Mouse (Mus musculus) lung, postnatal 0 days (tissue): ENCODE measurements at regions not wholly inside any gene's neighbourhood (a gene's known extent, or its start where the extent isn't known, plus 50 kb on each side); places are given as distances from the start of the nearest gene placed in this dataset.

Experiments
- ATAC-seq: fragments of 200-750 bp; cut with Nextera tagmentation; 2 replicates; pipeline ENCODE4 v1.8.0; 2017; ENCODE audit warnings: moderate library complexity
- DNase-seq: peaks from one replicate; pipeline ENCODE4 v3.0.0-alpha.2; 2016; ENCODE audit warnings: low spot score
- H3K27ac ChIP-seq: fragments of 300-500 bp; sonication (generic); 2 replicates; pipeline ENCODE4 v1.5.1; 2014; ENCODE audit warnings: antibody characterized with exemption, mild to moderate bottlenecking, low read length, mixed read lengths
- H3K27me3 ChIP-seq: fragments of 300-500 bp; sonication (generic); replicated peaks from 2 replicates; pipeline ENCODE4 v1.6.1; 2014; ENCODE audit warnings: low read length, mixed read lengths; ENCODE audit not compliant: insufficient read depth
- H3K36me3 ChIP-seq: fragments of 300-500 bp; sonication (generic); 2 replicates; pipeline ENCODE4 v1.6.1; 2014; ENCODE audit warnings: low read length, mixed read lengths; ENCODE audit not compliant: insufficient read depth
- H3K4me1 ChIP-seq: fragments of 300-500 bp; sonication (generic); 2 replicates; pipeline ENCODE4 v1.6.1; 2014; ENCODE audit warnings: antibody characterized with exemption, low read depth, low read length, mixed read lengths; ENCODE audit not compliant: insufficient read depth
- H3K4me2 ChIP-seq: fragments of 300-500 bp; sonication (generic); replicated peaks from 2 replicates; pipeline ENCODE4 v1.6.1; 2014; ENCODE audit warnings: low read depth, mild to moderate bottlenecking, low read length, moderate library complexity, mixed read lengths
- H3K4me3 ChIP-seq: fragments of 300-500 bp; sonication (generic); 2 replicates; pipeline ENCODE4 v1.5.1; 2014; ENCODE audit warnings: low read depth, low read length
- H3K9ac ChIP-seq: fragments of 300-500 bp; sonication (generic); replicated peaks from 2 replicates; pipeline ENCODE4 v1.6.1; 2014; ENCODE audit warnings: low read depth, mild to moderate bottlenecking
- H3K9me3 ChIP-seq: fragments of 300-500 bp; sonication (generic); 2 replicates; pipeline ENCODE4 v1.6.1; 2016; ENCODE audit warnings: low read length, mixed read lengths
- CTCF ChIP-seq: IDR thresholded peaks from 2 replicates; pipeline ENCODE4 v1.5.1; 2016; ENCODE audit warnings: antibody characterized with exemption, mild to moderate bottlenecking
- EP300 ChIP-seq: IDR thresholded peaks from 2 replicates; pipeline ENCODE4 v1.6.1; 2016; ENCODE audit warnings: antibody characterized with exemption, mild to moderate bottlenecking, control low read depth
- WGBS: fragments of 180-500 bp; shearing (Covaris S2); extraction: QIAGEN DNeasy Blood & Tissue Kit; methylation state at CpG from one replicate; pipeline ENCODE4 v1.1.7; 2014; 5-methylcytosine and 5-hydroxymethylcytosine counted together

DNA sequence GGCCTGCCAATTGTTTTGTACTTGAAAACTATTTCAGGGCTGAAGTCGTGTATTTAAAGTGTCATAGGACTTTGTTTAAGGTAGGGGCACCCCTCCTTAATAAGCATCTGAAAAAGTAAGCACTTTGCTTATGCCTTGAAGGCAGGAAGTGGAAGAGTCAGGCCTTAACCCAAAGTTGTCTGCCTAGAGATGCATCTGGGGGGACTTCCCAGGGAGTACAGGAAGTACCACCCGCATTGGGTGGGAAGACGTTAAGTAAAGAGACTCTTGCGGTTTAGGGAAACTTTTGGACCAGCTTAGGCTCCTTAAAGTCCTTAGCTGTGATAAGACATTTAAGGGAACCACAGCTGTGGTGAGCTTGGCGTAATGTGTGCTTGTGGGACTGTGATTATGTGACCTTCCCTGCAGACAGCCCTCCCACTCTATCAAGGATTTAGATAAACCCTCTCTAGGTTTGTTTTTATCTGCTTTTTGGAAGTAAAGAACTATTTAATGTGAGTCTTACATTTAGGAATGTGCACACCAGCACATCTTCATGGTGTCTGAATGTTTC is 150.9 kb upstream of the Trib2 start:
- TF ChIP-seq EP300 (no peak), CTCF (no peak)
- H3K4me3 ChIP-seq: no peak overlapping the region
- H3K27me3 ChIP-seq: no peaks in the 10 kb centered on the region
- no peak overlapping the region for H3K9ac ChIP-seq
- WGBS: 33% methylated on average over 5 of the region's 5 CpGs
- no peaks in the 10 kb centered on the region for H3K36me3 ChIP-seq
- no peak for ATAC-seq
- H3K9me3 ChIP-seq: no peaks in the 10 kb centered on the region
- no peak overlapping the region for H3K27ac ChIP-seq
- H3K4me1 ChIP-seq: no peaks in the 10 kb centered on the region
- no peak overlapping the region for H3K4me2 ChIP-seq
- DNase-seq: no peak

DNA sequence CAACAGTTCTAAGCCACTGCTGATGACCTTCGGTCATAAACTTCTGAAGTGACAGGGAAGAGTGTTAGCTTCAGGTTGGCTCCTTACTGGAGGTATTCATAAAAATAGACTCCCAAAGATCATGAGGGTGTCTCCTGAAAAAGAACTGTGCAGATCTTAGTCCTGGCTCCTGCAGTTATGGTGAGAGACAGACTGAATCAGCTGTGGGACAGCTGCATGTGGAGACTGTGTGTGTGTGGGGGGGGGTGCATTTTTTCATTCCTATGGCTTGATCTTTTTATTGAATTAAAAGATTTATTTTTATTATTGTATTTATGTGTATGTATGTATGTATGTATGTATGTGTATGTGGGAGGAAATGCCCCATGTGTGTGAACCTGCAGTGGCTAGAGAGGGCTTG is 149.9 kb upstream of the Trib2 start:
- 87% methylated on average over 1 of the region's 1 CpGs for WGBS
- Histone ChIP-seq H3K27me3 (no peaks in the 10 kb centered on the region), H3K4me3 (no peak overlapping the region), H3K9me3 (no peaks in the 10 kb centered on the region), H3K36me3 (no peaks in the 10 kb centered on the region), H3K4me1 (no peaks in the 10 kb centered on the region), H3K4me2 (no peak overlapping the region), H3K9ac (no peak overlapping the region), H3K27ac (no peak overlapping the region)
- ATAC-seq (no peak), DNase-seq (no peak)
- no peak for TF ChIP-seq CTCF
- TF ChIP-seq EP300: no peak

DNA sequence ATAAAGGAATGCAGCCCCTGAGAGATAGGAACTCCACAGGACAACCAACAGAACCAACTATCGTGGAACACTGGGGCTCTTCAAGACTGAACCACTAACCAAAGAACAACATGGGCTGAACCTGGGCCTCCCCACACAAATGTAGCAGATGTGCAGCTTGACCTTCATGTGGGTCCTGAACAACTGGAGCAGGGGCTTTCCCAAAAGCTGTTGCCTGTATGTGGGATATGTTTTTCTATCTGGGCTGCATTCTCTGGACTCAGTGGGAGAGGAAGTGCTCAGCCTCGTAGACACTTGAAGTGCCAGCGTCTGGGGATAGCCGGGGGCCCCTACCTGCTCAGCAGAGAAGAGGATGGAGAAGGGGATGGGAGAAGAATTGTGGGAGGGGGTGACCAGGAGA is 149.2 kb upstream of the Trib2 start:
- H3K9ac ChIP-seq: no peak overlapping the region
- ATAC-seq (no peak), DNase-seq (no peak)
- no peaks in the 10 kb centered on the region for H3K36me3 ChIP-seq
- H3K27ac ChIP-seq: no peak overlapping the region
- no peak overlapping the region for H3K4me3 ChIP-seq
- no peak overlapping the region for H3K4me2 ChIP-seq
- no peaks in the 10 kb centered on the region for H3K9me3 ChIP-seq
- no peaks in the 10 kb centered on the region for H3K4me1 ChIP-seq
- no peaks in the 10 kb centered on the region for H3K27me3 ChIP-seq
- TF ChIP-seq EP300: no peak
- no peak for TF ChIP-seq CTCF
- 67% methylated on average over 4 of the region's 4 CpGs for WGBS

- Histone ChIP-seq H3K27ac (no peak overlapping the region), H3K4me3 (no peak overlapping the region), H3K4me2 (no peak overlapping the region), H3K9me3 (no peaks in the 10 kb centered on the region), H3K4me1 (no peaks in the 10 kb centered on the region), H3K9ac (no peak overlapping the region), H3K36me3 (no peaks in the 10 kb centered on the region), H3K27me3 (no peaks in the 10 kb centered on the region)
- ATAC-seq (no peak), DNase-seq (no peak)
- WGBS: 76% methylated on average over 4 of the region's 4 CpGs
- TF ChIP-seq CTCF (no peak), EP300 (no peak)
Observed at GRCm38 (mm10) chr12:15964073-15964472, 147.4 kb upstream of the Trib2 start.

DNA sequence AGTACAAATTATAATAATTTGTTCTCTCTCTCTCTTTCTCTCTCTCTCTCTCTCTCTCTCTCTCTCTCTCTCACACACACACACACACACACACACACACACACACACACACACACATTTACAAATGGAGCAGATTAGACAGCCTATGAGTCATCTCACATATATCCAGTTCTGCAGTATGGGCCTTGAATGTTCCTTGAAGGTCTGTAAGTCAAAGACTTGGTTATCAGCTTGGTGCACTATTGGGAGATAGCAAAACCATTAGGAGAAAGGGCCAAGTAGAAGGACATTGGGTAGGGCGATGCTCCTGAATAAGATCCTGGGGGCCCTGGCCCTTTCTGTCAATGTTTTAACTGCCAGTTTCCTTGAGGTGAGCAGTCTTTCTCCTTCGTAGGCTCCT is 145.1 kb upstream of the Trib2 start:
- H3K4me3 ChIP-seq: no peak overlapping the region
- no peaks in the 10 kb centered on the region for H3K27me3 ChIP-seq
- H3K27ac ChIP-seq: no peak overlapping the region
- no peaks in the 10 kb centered on the region for H3K9me3 ChIP-seq
- ATAC-seq (no peak), DNase-seq (no peak)
- 84% methylated on average over 2 of the region's 2 CpGs for WGBS
- TF ChIP-seq CTCF (no peak), EP300 (no peak)
- no peaks in the 10 kb centered on the region for H3K4me1 ChIP-seq
- H3K9ac ChIP-seq: no peak overlapping the region
- no peak overlapping the region for H3K4me2 ChIP-seq
- no peaks in the 10 kb centered on the region for H3K36me3 ChIP-seq

- ATAC-seq (no peak), DNase-seq (no peak)
- H3K9me3 ChIP-seq: no peaks in the 10 kb centered on the region
- H3K36me3 ChIP-seq: no peaks in the 10 kb centered on the region
- no peaks in the 10 kb centered on the region for H3K4me1 ChIP-seq
- no peaks in the 10 kb centered on the region for H3K27me3 ChIP-seq
- no peak overlapping the region for H3K4me2 ChIP-seq
- 62% methylated on average over 8 of the region's 8 CpGs for WGBS
- TF ChIP-seq CTCF (no peak), EP300 (no peak)
- H3K4me3 ChIP-seq: no peak overlapping the region
- no peak overlapping the region for H3K27ac ChIP-seq
- H3K9ac ChIP-seq: no peak overlapping the region
Observed at GRCm38 (mm10) chr12:15937443-15938237, 120.9 kb upstream of the Trib2 start.

- H3K27me3 ChIP-seq: no peaks in the 10 kb centered on the region
- H3K9me3 ChIP-seq: no peaks in the 10 kb centered on the region
- WGBS: 88% methylated on average over 4 of the region's 4 CpGs
- TF ChIP-seq CTCF (no peak), EP300 (no peak)
- no peak overlapping the region for H3K27ac ChIP-seq
- H3K4me2 ChIP-seq: no peak overlapping the region
- H3K9ac ChIP-seq: no peak overlapping the region
- DNase-seq (no peak), ATAC-seq (no peak)
- no peaks in the 10 kb centered on the region for H3K36me3 ChIP-seq
- no peak overlapping the region for H3K4me3 ChIP-seq
- no peaks in the 10 kb centered on the region for H3K4me1 ChIP-seq
Observed at GRCm38 (mm10) chr12:15932067-15932466, 115.3 kb upstream of the Trib2 start.
